Mouse (Mus musculus) MEL (cell line): ENCODE data around the gene Shf. TPM values are rescaled to one million over a fixed set of nuclear protein-coding genes. Genes with fewer than 3 reads are reported as not detected.
A peak's percentile ranks its signal among the peaks of the same experiment; 100 is the strongest.

Experiments
- DNase-seq: peaks from one replicate; pipeline ENCODE4 v3.0.0; 2011; ENCODE audit warnings: low read depth, low spot score
- H3K27ac ChIP-seq: 2 replicates; pipeline ENCODE4 v1.5.1; 2012; ENCODE audit warnings: low read depth, mild to moderate bottlenecking, control low read depth, low read length, moderate library complexity; ENCODE audit not compliant: control insufficient read depth
- H3K27me3 ChIP-seq, 2 experiments: fragments of 150-350 bp in 1 of 2; sonication (generic) in 1 of 2; 2 replicates each; pipeline ENCODE4 v1.6.1; 2012; ENCODE audit warnings: low read length in 2 of 2, mild to moderate bottlenecking in 2 of 2, improper control_type of control experiment in 1 of 2, moderate library complexity in 1 of 2; ENCODE audit not compliant: insufficient read depth in 2 of 2, control insufficient read depth in 1 of 2
- H3K36me3 ChIP-seq, 2 experiments: 2 replicates each; pipeline ENCODE4 v1.6.1; 2012 to 2014; ENCODE audit warnings: low read length in 2 of 2, improper control_type of control experiment in 1 of 2, inconsistent platforms in 1 of 2, mild to moderate bottlenecking in 1 of 2; ENCODE audit not compliant: insufficient read depth in 2 of 2, control insufficient read depth in 1 of 2
- H3K4me1 ChIP-seq, 2 experiments: fragments of 150-350 bp in 1 of 2; sonication (generic) in 1 of 2; 2 replicates each; pipeline ENCODE4 v1.6.1; 2012; ENCODE audit warnings: low read length in 2 of 2, improper control_type of control experiment in 1 of 2, mild to moderate bottlenecking in 1 of 2; ENCODE audit not compliant: insufficient read depth in 2 of 2, control insufficient read depth in 1 of 2
- H3K4me3 ChIP-seq, 2 experiments: fragments of 150-350 bp in 1 of 2; sonication (generic) in 1 of 2; 2 replicates each; pipeline ENCODE4 v1.5.1; 2012; ENCODE audit warnings: low read depth in 2 of 2, low read length in 2 of 2, mild to moderate bottlenecking in 2 of 2, moderate library complexity in 2 of 2, control low read depth in 1 of 2, improper control_type of control experiment in 1 of 2; ENCODE audit not compliant: control insufficient read depth in 1 of 2, insufficient read depth in 1 of 2
- H3K79me2 ChIP-seq: 2 replicates; pipeline ENCODE4 v1.6.1; 2012; ENCODE audit warnings: mild to moderate bottlenecking, low read length, moderate library complexity; ENCODE audit not compliant: control insufficient read depth, poor library complexity, insufficient read depth
- H3K9ac ChIP-seq: 2 replicates; pipeline ENCODE4 v1.6.1; 2012; ENCODE audit warnings: low read depth, mild to moderate bottlenecking, control low read depth, low read length, moderate library complexity; ENCODE audit not compliant: control insufficient read depth, poor library complexity, severe bottlenecking
- H3K9me3 ChIP-seq: fragments of 150-350 bp; sonication (generic); replicated peaks from 2 replicates; pipeline ENCODE4 v1.6.1; 2012; ENCODE audit warnings: mild to moderate bottlenecking, low read length, improper control_type of control experiment, moderate library complexity; ENCODE audit not compliant: insufficient read depth
- CTCF ChIP-seq, 3 experiments: IDR thresholded peaks in 2 of 3; conservative IDR thresholded peaks in 1 of 3; 2 replicates each; pipeline ENCODE4 v1.5.1; 2011 to 2012; ENCODE audit warnings: low read length in 3 of 3, low read depth in 2 of 3, mild to moderate bottlenecking in 2 of 3, improper control_type of control experiment in 1 of 3, inconsistent platforms in 1 of 3, mixed read lengths in 1 of 3, moderate library complexity in 1 of 3; ENCODE audit not compliant: control insufficient read depth in 1 of 3, insufficient read depth in 1 of 3, poor library complexity in 1 of 3, severe bottlenecking in 1 of 3
- ELF1 ChIP-seq: IDR thresholded peaks from 2 replicates; pipeline ENCODE4 v1.6.1; 2014; ENCODE audit warnings: low read depth, mild to moderate bottlenecking, inconsistent platforms, low read length, improper control_type of control experiment, moderate library complexity
- GATA1 ChIP-seq: IDR thresholded peaks from 2 replicates; pipeline ENCODE4 v1.6.1; 2011; ENCODE audit warnings: low read depth, low read length, improper control_type of control experiment
- HCFC1 ChIP-seq: IDR thresholded peaks from 2 replicates; pipeline ENCODE4 v1.6.1; 2012; ENCODE audit warnings: low read depth, mild to moderate bottlenecking, inconsistent platforms, low read length, improper control_type of control experiment, moderate library complexity
- MAFK ChIP-seq: IDR thresholded peaks from 2 replicates; pipeline ENCODE4 v1.6.1; 2011; ENCODE audit warnings: low read depth, mild to moderate bottlenecking, low read length, improper control_type of control experiment, borderline replicate concordance
- MAX ChIP-seq: IDR thresholded peaks from 2 replicates; pipeline ENCODE4 v1.6.1; 2011; ENCODE audit warnings: low read length, improper control_type of control experiment
- MEF2A ChIP-seq: IDR thresholded peaks from 2 replicates; pipeline ENCODE4 v1.6.1; 2014; ENCODE audit warnings: low read depth, mild to moderate bottlenecking, inconsistent platforms, low read length, improper control_type of control experiment; ENCODE audit not compliant: poor library complexity, insufficient replicate concordance, severe bottlenecking; ENCODE audit errors: extremely low read depth
- MXI1 ChIP-seq: IDR thresholded peaks from 2 replicates; pipeline ENCODE4 v1.6.1; 2011; ENCODE audit warnings: mild to moderate bottlenecking, low read depth, low read length, improper control_type of control experiment
- NELFE ChIP-seq: IDR thresholded peaks from 2 replicates; pipeline ENCODE4 v1.6.1; 2011; ENCODE audit warnings: low read depth, low read length, improper control_type of control experiment
- NRF1 ChIP-seq: IDR thresholded peaks from 2 replicates; pipeline ENCODE4 v1.6.1; 2014; ENCODE audit warnings: low read depth, mild to moderate bottlenecking, inconsistent platforms, low read length, improper control_type of control experiment, moderate library complexity; ENCODE audit not compliant: poor library complexity, insufficient read depth, severe bottlenecking
- POLR2A ChIP-seq, 2 experiments: IDR thresholded peaks; 2 replicates each; pipeline ENCODE4 v1.6.1; 2011 to 2012; ENCODE audit warnings: low read length in 2 of 2, mild to moderate bottlenecking in 2 of 2, control low read depth in 1 of 2, improper control_type of control experiment in 1 of 2, low read depth in 1 of 2, moderate library complexity in 1 of 2; ENCODE audit not compliant: control insufficient read depth in 1 of 2, insufficient read depth in 1 of 2, poor library complexity in 1 of 2
- POLR2AphosphoS2 ChIP-seq: IDR thresholded peaks from 2 replicates; pipeline ENCODE4 v1.6.1; 2011; ENCODE audit warnings: low read length, improper control_type of control experiment
- SIN3A ChIP-seq: IDR thresholded peaks from 2 replicates; pipeline ENCODE4 v1.6.1; 2012; ENCODE audit warnings: low read length, improper control_type of control experiment, inconsistent platforms
- SMC3 ChIP-seq: IDR thresholded peaks from 2 replicates; pipeline ENCODE4 v1.6.1; 2011; ENCODE audit warnings: low read depth, low read length, improper control_type of control experiment
- TBP ChIP-seq: IDR thresholded peaks from 2 replicates; pipeline ENCODE4 v1.8.0; 2011; ENCODE audit warnings: low read depth, low read length, improper control_type of control experiment
- USF1 ChIP-seq: IDR thresholded peaks from 2 replicates; pipeline ENCODE4 v1.6.1; 2014; ENCODE audit warnings: low read depth, mild to moderate bottlenecking, inconsistent platforms, low read length, improper control_type of control experiment, moderate library complexity
- ZC3H11A ChIP-seq: IDR thresholded peaks from 2 replicates; pipeline ENCODE4 v1.6.1; 2012; ENCODE audit warnings: low read depth, mild to moderate bottlenecking, inconsistent platforms, low read length, improper control_type of control experiment
- ZNF384 ChIP-seq: IDR thresholded peaks from 2 replicates; pipeline ENCODE4 v1.6.1; 2012; ENCODE audit warnings: low read depth, mild to moderate bottlenecking, inconsistent platforms, low read length, improper control_type of control experiment
- polyA plus RNA-seq, 2 experiments: library from polyadenylated mRNA; stranded (reverse) in 1 of 2; unstranded in 1 of 2; fragments of >175 nt in 1 of 2; fragments of >200 nt in 1 of 2; gene quantifications; 2 replicates each; pipeline versions ENCODE4 v1.2.1 to v1.2.4; 2012; ENCODE audit warnings: low replicate concordance in 2 of 2, low read depth in 1 of 2; ENCODE audit not compliant: insufficient read length in 2 of 2, insufficient read depth in 1 of 2, missing spikeins in 1 of 2
- total RNA-seq: library from RNA; depleted of rRNA; stranded (reverse); fragments of 300-350 nt; gene quantifications from 2 replicates; pipeline ENCODE4 v1.2.3, GENCODE M21; 2012

Gene Shf
- total and polyA plus RNA-seq, 3 experiments: 4.3 to 9.7 TPM; not detected in 1

- Histone ChIP-seq H3K4me3 (peak overlapping the region; percentile 52 to 90), H3K9ac (peak overlapping the region; percentile 65), H3K9me3 (no peaks in the 10 kb centered on the region)
Observed at GRCm38 (mm10) chr2:122375391-122375991, 6.5 kb upstream of the Shf start.

GRCm38 (mm10) chr2:122374666-122375331, 5.8 kb upstream of the Shf start:
- no peaks in the 10 kb centered on the region for H3K27me3 ChIP-seq
- DNase-seq: peak; percentile 76
- H3K9ac ChIP-seq: peak overlapping the region; percentile 58
- no peak overlapping the region for H3K27ac ChIP-seq
- H3K36me3 ChIP-seq: peaks cover 0 to 2% of the 10 kb centered on the region in 2 experiments; a peak in 1 of 4 replicates
- no peaks in the 10 kb centered on the region; the same call in 1 of the 2 replicates for H3K79me2 ChIP-seq
- H3K4me1 ChIP-seq: peaks cover 3 to 16% of the 10 kb centered on the region in 2 experiments
- no peaks in the 10 kb centered on the region for H3K9me3 ChIP-seq
- peak overlapping the region; percentile 52 to 76 for H3K4me3 ChIP-seq
- TF ChIP-seq NELFE (no peak), POLR2A (IDR thresholded peaks at IDR 0.05; ENCODE audit: control insufficient read depth in 1 of 2, insufficient read depth in 1 of 2, low read depth in 1 of 2, low read length in 2 of 2, poor library complexity in 1 of 2) (no peak), NRF1 (no peak), ZC3H11A (no peak), MXI1 (peak; percentile 36; the same call in 1 of the 2 replicates), GATA1 (peak; percentile 35; the same call in 1 of the 2 replicates), MAX (0 out of 2 replicates have a peak, but pooled peaks have one; percentile 36), CTCF (IDR thresholded peaks at IDR 0.05 in 2 of 3, conservative IDR thresholded peaks at IDR 0.05 in 1 of 3; ENCODE audit: control insufficient read depth in 1 of 3, insufficient read depth in 1 of 3, low read depth in 2 of 3, low read length in 3 of 3, poor library complexity in 1 of 3, severe bottlenecking in 1 of 3) (peak in 1 of 3 experiments; percentile 25; a peak in 2 of 6 replicates)

More at GRCm38 (mm10) chr2:122375391-122375991, 6.5 kb upstream of the Shf start:
- Histone ChIP-seq H3K27ac (no peak overlapping the region; the same call in 1 of the 2 replicates), H3K79me2 (no peaks in the 10 kb centered on the region; the same call in 1 of the 2 replicates), H3K36me3 (peaks cover 0 to 2% of the 10 kb centered on the region in 2 experiments; a peak in 1 of 4 replicates), H3K27me3 (no peaks in the 10 kb centered on the region), H3K4me1 (peaks cover 0 to 18% of the 10 kb centered on the region in 2 experiments; a peak in 2 of 4 replicates)
- TF ChIP-seq NRF1: peak; percentile 91
- TF ChIP-seq USF1: no peak
- no peak for TF ChIP-seq MEF2A
- peak; percentile 99 for TF ChIP-seq TBP
- TF ChIP-seq ZNF384: peak; percentile 77
- TF ChIP-seq POLR2AphosphoS2: no peak
- no peak for TF ChIP-seq SMC3
- TF ChIP-seq SIN3A: peak; percentile 14; the same call in 1 of the 2 replicates
- peak; percentile 96 for TF ChIP-seq MAFK
- TF ChIP-seq MXI1: no peak
- 0 out of 2 replicates have a peak, but pooled peaks have one; percentile 31 for TF ChIP-seq HCFC1
- TF ChIP-seq GATA1: no peak
- TF ChIP-seq ELF1: peak; percentile 73; the same call in 1 of the 2 replicates
- peak; percentile 98 for DNase-seq
